Mouse (Mus musculus): ENCODE data around the gene Chmp4b.

Chmp4b gene

GRCm38 (mm10) chr2:154642005-154642459 is 9.5 kb upstream of the Chmp4b start:
- peak; percentile 29 to 74 for DNase-seq

- no peak for DNase-seq
Measured at GRCm38 (mm10) chr2:154642712-154643385, 8.7 kb upstream of the Chmp4b start.

- peak in 1 of 2 experiments; percentile 51 for DNase-seq
Measured at GRCm38 (mm10) chr2:154646634-154647033, 4.9 kb upstream of the Chmp4b start.

- DNase-seq: no peak
Measured at GRCm38 (mm10) chr2:154648086-154648485, 3.4 kb upstream of the Chmp4b start.

GRCm38 (mm10) chr2:154650404-154650803 is 1.1 kb upstream of the Chmp4b start:
- DNase-seq: no peak

- no peak for DNase-seq
Measured at GRCm38 (mm10) chr2:154654976-154655375, 3.5 kb downstream of the Chmp4b start.

- DNase-seq: no peak
Measured at GRCm38 (mm10) chr2:154655878-154656414, 4.4 kb downstream of the Chmp4b start.

GRCm38 (mm10) chr2:154656710-154657485 is 5.4 kb downstream of the Chmp4b start:
- DNase-seq: peak; percentile 98 to 99

- peak; percentile 46 to 64 for DNase-seq
Measured at GRCm38 (mm10) chr2:154657486-154658237, 6.2 kb downstream of the Chmp4b start.

GRCm38 (mm10) chr2:154659070-154659469 is 7.6 kb downstream of the Chmp4b start:
- no peak for DNase-seq

- no peak for DNase-seq
Measured at GRCm38 (mm10) chr2:154659531-154660074, 8.1 kb downstream of the Chmp4b start.

GRCm38 (mm10) chr2:154668680-154669079 is 17.2 kb downstream of the Chmp4b start:
- no peak for DNase-seq

- DNase-seq: no peak
Measured at GRCm38 (mm10) chr2:154670106-154670505, 18.6 kb downstream of the Chmp4b start.

- DNase-seq: no peak
Measured at GRCm38 (mm10) chr2:154670741-154671140, 19.2 kb downstream of the Chmp4b start.

- DNase-seq: peak in 1 of 2 experiments; percentile 41
Measured at GRCm38 (mm10) chr2:154674008-154674407, 22.5 kb downstream of the Chmp4b start.

- DNase-seq: peak in 1 of 2 experiments; percentile 65
Measured at GRCm38 (mm10) chr2:154676653-154677609, 25.4 kb downstream of the Chmp4b start.

- DNase-seq: peak; percentile 79 to 87
Measured at GRCm38 (mm10) chr2:154677651-154678139, 26.2 kb downstream of the Chmp4b start.

- no peak for DNase-seq
Measured at GRCm38 (mm10) chr2:154678995-154679394, 27.5 kb downstream of the Chmp4b start.

GRCm38 (mm10) chr2:154680337-154680736 is 28.8 kb downstream of the Chmp4b start:
- no peak for DNase-seq

GRCm38 (mm10) chr2:154680941-154681340 is 29.4 kb downstream of the Chmp4b start:
- no peak for DNase-seq

- DNase-seq: no peak
Measured at GRCm38 (mm10) chr2:154682712-154683111, 31.2 kb downstream of the Chmp4b start.

Measured in lung, postnatal 4 days (tissue).